Mouse (Mus musculus): ENCODE measurements around the gene Padi4.
A peak's percentile ranks its signal among the peaks of the same experiment; 100 is the strongest.

The Padi4 gene

GRCm38 (mm10) chr4:140774025-140774800 lies at the start of gene Padi4:
Gene Padi4, minus strand, starts transcription at chr4:140774236.
- no peak for DNase-seq

- DNase-seq, result peak; percentile 23 to 29
These were observed 48.0 kb upstream of the Padi4 start for GRCm38 (mm10) chr4:140821988-140822387.

GRCm38 (mm10) chr4:140817413-140817812 lies 43.4 kb upstream of the Padi4 start:
- no peak for DNase-seq

GRCm38 (mm10) chr4:140815996-140816917 lies 42.2 kb upstream of the Padi4 start:
- DNase-seq, result peak; percentile 38 to 54

GRCm38 (mm10) chr4:140815496-140815895 lies 41.5 kb upstream of the Padi4 start:
- DNase-seq, result no peak

GRCm38 (mm10) chr4:140814241-140815225 lies 40.5 kb upstream of the Padi4 start:
- peak; percentile 48 to 65 for DNase-seq

- no peak for DNase-seq
These were observed 39.5 kb upstream of the Padi4 start for GRCm38 (mm10) chr4:140813358-140814185.

GRCm38 (mm10) chr4:140812609-140813008 lies 38.6 kb upstream of the Padi4 start:
- DNase-seq, result peak in 1 of 2 experiments; percentile 17

- no peak for DNase-seq
These were observed 38.2 kb upstream of the Padi4 start for GRCm38 (mm10) chr4:140812191-140812590.

GRCm38 (mm10) chr4:140810458-140811260 lies 36.6 kb upstream of the Padi4 start, which contains the start of gene Padi3:
Gene Padi3, minus strand, starts transcription at chr4:140810648.
- no peak for DNase-seq

GRCm38 (mm10) chr4:140809118-140809517 lies 35.1 kb upstream of the Padi4 start:
- peak in 1 of 2 experiments; percentile 23 for DNase-seq

GRCm38 (mm10) chr4:140804601-140805000 lies 30.6 kb upstream of the Padi4 start:
- DNase-seq, result no peak

- no peak for DNase-seq
These were observed 27.3 kb upstream of the Padi4 start for GRCm38 (mm10) chr4:140801364-140801763.

GRCm38 (mm10) chr4:140796786-140797185 lies 22.8 kb upstream of the Padi4 start:
- no peak for DNase-seq

GRCm38 (mm10) chr4:140794678-140795077 lies 20.6 kb upstream of the Padi4 start:
- DNase-seq, result no peak

- DNase-seq, result no peak
These were observed 19.8 kb upstream of the Padi4 start for GRCm38 (mm10) chr4:140793795-140794194.

GRCm38 (mm10) chr4:140792584-140792983 lies 18.5 kb upstream of the Padi4 start:
- DNase-seq, result no peak

- no peak for DNase-seq
These were observed 17.0 kb upstream of the Padi4 start for GRCm38 (mm10) chr4:140791071-140791470.

- DNase-seq, result no peak
These were observed 15.9 kb upstream of the Padi4 start for GRCm38 (mm10) chr4:140789983-140790382.

GRCm38 (mm10) chr4:140788983-140789382 lies 14.9 kb upstream of the Padi4 start:
- DNase-seq, result peak; percentile 58 to 63
